In genomic region chr16:21996881-21997641, GRCm38 (mm10) we compare ENCODE assay signal across 13 mouse cellular contexts. TPM values are rescaled to one million over a fixed set of nuclear protein-coding genes. Genes with fewer than 3 reads are reported as not detected.
DNase-seq lines count a peak whose midpoint lies in the region; ATAC-seq and TF ChIP-seq lines count a peak whose summit lies in the region.
"Had no signal": no experiment of that assay in that cellular context is flagged by ENCODE, and none has a peak within 500 bp of the region (broad histone marks: within the 10 kb centered on the region; RNA-seq: fewer than 3 reads in every experiment).

No protein-coding gene starts in this region.

- no peaks in the 10 kb centered on the region for H3K79me2 ChIP-seq in MEL (ENCODE audit: control insufficient read depth, insufficient read depth, low read length, poor library complexity)

- TF ChIP-seq EP300 in MEL (IDR thresholded peaks at IDR 0.05; ENCODE audit: low read depth in 1 of 2, low read length in 2 of 2): no peak

- H3K27me3 ChIP-seq in embryonic facial prominence, embryonic 14.5 days (replicated peaks; ENCODE audit: control insufficient read depth, insufficient read depth, low read length): no peaks in the 10 kb centered on the region
- peaks cover 9% of the 10 kb centered on the region; the same call in 1 of the 2 replicates for H3K27me3 ChIP-seq in embryonic facial prominence, embryonic 10.5 days (replicated peaks; ENCODE audit: low read depth, poor library complexity, severe bottlenecking)
- peaks cover 0 to 4% of the 10 kb centered on the region in 2 experiments; a peak in 3 of 4 replicates for H3K27me3 ChIP-seq in MEL (ENCODE audit: control insufficient read depth in 1 of 2, insufficient read depth in 2 of 2, low read length in 2 of 2)
- no peaks in the 10 kb centered on the region for H3K27me3 ChIP-seq in liver, embryonic 12.5 days (replicated peaks)
- H3K27me3 ChIP-seq: limb, embryonic 15.5 days had no signal

- H3K36me3 ChIP-seq in embryonic facial prominence, embryonic 14.5 days (ENCODE audit: control insufficient read depth, insufficient read depth, low read length): no peaks in the 10 kb centered on the region
- H3K36me3 ChIP-seq in embryonic facial prominence, embryonic 10.5 days (replicated peaks): no peaks in the 10 kb centered on the region
- peaks cover 0 to 16% of the 10 kb centered on the region in 2 experiments; a peak in 2 of 4 replicates for H3K36me3 ChIP-seq in MEL (ENCODE audit: control insufficient read depth in 1 of 2, insufficient read depth in 2 of 2, low read length in 2 of 2)
- no peaks in the 10 kb centered on the region for H3K36me3 ChIP-seq in liver, embryonic 12.5 days
- H3K36me3 ChIP-seq: limb, embryonic 15.5 days had no signal

- no peaks in the 10 kb centered on the region for H3K9me3 ChIP-seq in embryonic facial prominence, embryonic 14.5 days (ENCODE audit: control insufficient read depth, low read length)
- H3K9me3 ChIP-seq in embryonic facial prominence, embryonic 10.5 days: no peaks in the 10 kb centered on the region
- H3K9me3 ChIP-seq in MEL (replicated peaks; ENCODE audit: insufficient read depth, low read length): no peaks in the 10 kb centered on the region
- no peaks in the 10 kb centered on the region for H3K9me3 ChIP-seq in liver, embryonic 12.5 days (replicated peaks)
- H3K9me3 ChIP-seq: limb, embryonic 15.5 days had no signal

- TF ChIP-seq CTCF in MEL (IDR thresholded peaks at IDR 0.05 in 2 of 3, conservative IDR thresholded peaks at IDR 0.05 in 1 of 3; ENCODE audit: control insufficient read depth in 1 of 3, insufficient read depth in 1 of 3, low read depth in 2 of 3, low read length in 3 of 3, poor library complexity in 1 of 3, severe bottlenecking in 1 of 3): no peak

- DNase-seq in embryonic facial prominence, embryonic 14.5 days (ENCODE audit: low spot score): peak; percentile 50
- no peak for DNase-seq in embryonic facial prominence, embryonic 10.5 days (ENCODE audit: low spot score)
- DNase-seq in MEL (ENCODE audit: low read depth, low spot score): no peak
- peak; percentile 75 for DNase-seq in lung, postnatal 25 days (ENCODE audit: low spot score)
- no peak for DNase-seq in thymus, postnatal 4 days
- no peak for DNase-seq in thymus, postnatal 0 days (ENCODE audit: low spot score)
- DNase-seq in adrenal gland, postnatal 36 days: no peak
- DNase-seq: cerebellum, postnatal 25 days; gastrocnemius, adult 2 months; kidney, adult 9 months; layer of hippocampus, postnatal 36 days had no signal

- 52% methylated on average over 5 of the region's 5 CpGs for WGBS in embryonic facial prominence, embryonic 14.5 days
- 54% methylated on average over 5 of the region's 5 CpGs for WGBS in embryonic facial prominence, embryonic 10.5 days
- 6% methylated on average over 5 of the region's 5 CpGs for WGBS in liver, embryonic 12.5 days (ENCODE audit: insufficient replicate concordance)

- H3K4me1 ChIP-seq in embryonic facial prominence, embryonic 14.5 days (ENCODE audit: control insufficient read depth, insufficient read depth, low read length): no peaks in the 10 kb centered on the region
- H3K4me1 ChIP-seq in embryonic facial prominence, embryonic 10.5 days: peaks cover 4% of the 10 kb centered on the region
- H3K4me1 ChIP-seq in MEL (ENCODE audit: control insufficient read depth in 1 of 2, insufficient read depth in 2 of 2, low read length in 2 of 2): peaks cover 5 to 13% of the 10 kb centered on the region in 2 experiments
- peaks cover 44% of the 10 kb centered on the region for H3K4me1 ChIP-seq in liver, embryonic 12.5 days
- H3K4me1 ChIP-seq: limb, embryonic 15.5 days had no signal

- no peak for ATAC-seq in embryonic facial prominence, embryonic 14.5 days (ENCODE audit: low read depth)
- peak; percentile 96 for ATAC-seq in liver, embryonic 12.5 days

- no peak overlapping the region for H3K4me3 ChIP-seq in embryonic facial prominence, embryonic 14.5 days (ENCODE audit: low read depth, low read length)
- no peak overlapping the region for H3K4me3 ChIP-seq in embryonic facial prominence, embryonic 10.5 days
- peak overlapping the region in 1 of 2 experiments; percentile 12; a peak in 1 of 4 replicates for H3K4me3 ChIP-seq in MEL (ENCODE audit: control insufficient read depth in 1 of 2, insufficient read depth in 1 of 2, low read depth in 2 of 2, low read length in 2 of 2)
- peak overlapping the region; percentile 28; the same call in 1 of the 2 replicates for H3K4me3 ChIP-seq in liver, embryonic 12.5 days
- H3K4me3 ChIP-seq: gastrocnemius, adult 2 months; limb, embryonic 15.5 days had no signal

- H3K9ac ChIP-seq in embryonic facial prominence, embryonic 14.5 days (ENCODE audit: low read depth, low read length): no peak overlapping the region
- H3K9ac ChIP-seq in MEL (ENCODE audit: control insufficient read depth, low read depth, low read length, poor library complexity, severe bottlenecking): 0 out of 2 replicates have a peak overlapping the region, but pooled peaks have one; percentile 18
- peak overlapping the region; percentile 64 for H3K9ac ChIP-seq in liver, embryonic 12.5 days
- H3K9ac ChIP-seq: limb, embryonic 15.5 days had no signal

- TF ChIP-seq RAD21 in MEL (IDR thresholded peaks at IDR 0.05; ENCODE audit: low read depth, low read length): no peak

- TF ChIP-seq POLR2A in MEL (IDR thresholded peaks at IDR 0.05; ENCODE audit: control insufficient read depth in 1 of 2, insufficient read depth in 1 of 2, low read depth in 1 of 2, low read length in 2 of 2, poor library complexity in 1 of 2): no peak

- H3K27ac ChIP-seq in embryonic facial prominence, embryonic 14.5 days (replicated peaks; ENCODE audit: low read depth, low read length): no peak overlapping the region
- H3K27ac ChIP-seq in embryonic facial prominence, embryonic 10.5 days (replicated peaks): no peak overlapping the region
- H3K27ac ChIP-seq in MEL (ENCODE audit: control insufficient read depth, low read depth, low read length): no peak overlapping the region
- H3K27ac ChIP-seq in liver, embryonic 12.5 days: peak overlapping the region; percentile 92
- H3K27ac ChIP-seq: gastrocnemius, adult 2 months had no signal

- H3K4me2 ChIP-seq in embryonic facial prominence, embryonic 14.5 days (ENCODE audit: low read depth, low read length): no peak overlapping the region
- H3K4me2 ChIP-seq in liver, embryonic 12.5 days: peak overlapping the region; percentile 63
- H3K4me2 ChIP-seq: limb, embryonic 15.5 days had no signal

TF ChIP-seq in MEL, 35 proteins besides CTCF, POLR2A, EP300 and RAD21:
- no peak for TF ChIP-seq USF1 (IDR thresholded peaks at IDR 0.05; ENCODE audit: low read depth, low read length)

RNA-seq across cellular contexts. Expression of gene Liph, which starts 1.6 kb away (rescaled TPM):
- polyA plus RNA-seq in embryonic facial prominence, embryonic 14.5 days (2014; fragmentation: Nextera tagmentation; extraction: Ambion mirVana): 0.71 and 1.2 TPM in 2 replicates
- 0.20 and 0.52 TPM in 2 replicates for polyA plus RNA-seq in embryonic facial prominence, embryonic 10.5 days (2016; fragmentation: Nextera tagmentation; extraction: Ambion mirVana)
- total RNA-seq in MEL (2012; rRNA removed): not detected in 2 replicates
- not detected for polyA plus RNA-seq in MEL (2012; ENCODE audit: insufficient read depth in 1 of 2, insufficient read length in 2 of 2, low read depth in 1 of 2, low replicate concordance in 2 of 2, missing spikeins in 1 of 2)
- polyA plus RNA-seq in liver, embryonic 12.5 days (2016; fragmentation: Nextera tagmentation; extraction: Ambion mirVana): 1.0 and 1.4 TPM in 2 replicates
- 1.9 and 2.9 TPM in 2 replicates for polyA plus RNA-seq in thymus, postnatal 0 days (2015; fragmentation: Nextera tagmentation; extraction: Ambion mirVana)
- under 1 TPM in 1 of 2 experiments, not detected in 1; 0.23 TPM for total RNA-seq in adrenal gland, postnatal 36 days (2021)
- total RNA-seq: gastrocnemius, adult 2 months had no signal

RNA-seq across cellular contexts. Expression of gene Senp2, which starts 12.2 kb away (rescaled TPM):
- 44.4 and 47.3 TPM in 2 replicates for polyA plus RNA-seq in embryonic facial prominence, embryonic 14.5 days (2014; fragmentation: Nextera tagmentation; extraction: Ambion mirVana)
- polyA plus RNA-seq in embryonic facial prominence, embryonic 10.5 days (2016; fragmentation: Nextera tagmentation; extraction: Ambion mirVana): 69.1 and 69.8 TPM in 2 replicates
- total RNA-seq in MEL (2012; rRNA removed): 30.3 and 31.7 TPM in 2 replicates
- polyA plus RNA-seq in MEL (2012; ENCODE audit: insufficient read depth in 1 of 2, insufficient read length in 2 of 2, low read depth in 1 of 2, low replicate concordance in 2 of 2, missing spikeins in 1 of 2): 10 to 100 TPM in 1 of 2 experiments, not detected in 1; 54.7 TPM
- polyA plus RNA-seq in liver, embryonic 12.5 days (2016; fragmentation: Nextera tagmentation; extraction: Ambion mirVana): 55.9 and 59.5 TPM in 2 replicates
- polyA plus RNA-seq in thymus, postnatal 0 days (2015; fragmentation: Nextera tagmentation; extraction: Ambion mirVana): 42.7 and 50.4 TPM in 2 replicates
- 10 to 100 TPM; 43.1 to 53.5 TPM for total RNA-seq in adrenal gland, postnatal 36 days (2021)

RNA-seq across cellular contexts. Expression of gene Tmem41a, which starts 49.7 kb away (rescaled TPM):
- 39.1 and 41.1 TPM in 2 replicates for polyA plus RNA-seq in embryonic facial prominence, embryonic 14.5 days (2014; fragmentation: Nextera tagmentation; extraction: Ambion mirVana)
- 42.7 and 48.2 TPM in 2 replicates for polyA plus RNA-seq in embryonic facial prominence, embryonic 10.5 days (2016; fragmentation: Nextera tagmentation; extraction: Ambion mirVana)
- total RNA-seq in MEL (2012; rRNA removed): 26.9 and 32.9 TPM in 2 replicates
- polyA plus RNA-seq in MEL (2012; ENCODE audit: insufficient read depth in 1 of 2, insufficient read length in 2 of 2, low read depth in 1 of 2, low replicate concordance in 2 of 2, missing spikeins in 1 of 2): 10 to 100 TPM in 1 of 2 experiments, not detected in 1; 50.3 TPM
- polyA plus RNA-seq in liver, embryonic 12.5 days (2016; fragmentation: Nextera tagmentation; extraction: Ambion mirVana): 31.7 and 32.8 TPM in 2 replicates
- 33.3 and 33.5 TPM in 2 replicates for polyA plus RNA-seq in thymus, postnatal 0 days (2015; fragmentation: Nextera tagmentation; extraction: Ambion mirVana)
- 10 to 100 TPM; 17.3 to 19.9 TPM for total RNA-seq in adrenal gland, postnatal 36 days (2021)

Comparison
In these comparisons a context has a peak if more than half of its experiments do, and no peak if none do; other contexts are left out.
1. DNase-seq: peak in embryonic facial prominence, embryonic 14.5 days (single experiment) and lung, postnatal 25 days (single experiment); none in embryonic facial prominence, embryonic 10.5 days (single experiment), MEL (single experiment), thymus, postnatal 4 days (single experiment), thymus, postnatal 0 days (single experiment) and adrenal gland, postnatal 36 days (0 of 2).